Mouse (Mus musculus): ENCODE measurements around the gene Vwa3a. TPM values are rescaled to one million over a fixed set of nuclear protein-coding genes. Genes with fewer than 3 reads are reported as not detected.

The Vwa3a gene
- polyA plus RNA-seq (2014; fragmentation: Nextera tagmentation; extraction: Ambion mirVana) = 0.23 and 0.64 TPM in 2 replicates

DNA sequence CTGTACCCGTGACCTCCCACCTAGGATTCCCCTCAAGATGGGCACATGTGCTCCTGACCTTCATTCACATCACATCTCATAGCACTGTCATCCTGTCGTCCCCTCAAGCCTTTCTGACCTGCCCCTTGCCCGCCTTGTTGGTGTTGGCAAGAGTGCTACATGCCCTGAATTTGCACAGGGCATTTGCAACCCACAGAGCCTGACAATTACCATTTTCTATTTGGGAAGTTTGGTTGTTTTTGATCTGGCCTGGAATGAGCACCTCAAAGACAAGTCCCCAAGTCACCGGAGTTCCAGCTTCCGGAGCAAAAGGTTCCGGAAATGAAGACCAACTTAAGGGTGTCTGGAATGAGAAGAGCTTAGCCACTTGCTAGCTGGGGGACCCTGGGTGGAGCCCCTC lies at the start of gene Vwa3a:
Gene Vwa3a, plus strand, starts transcription at position 301 of the 400 bp plus-strand sequence.
- Histone ChIP-seq H3K4me1 (ENCODE audit: control insufficient read depth, insufficient read depth, low read length) (no peaks in the 10 kb centered on the region), H3K27ac (ENCODE audit: low read depth, low read length) (no peak within 1 kb of the TSS), H3K4me2 (ENCODE audit: low read depth) (no peak within 1 kb of the TSS), H3K9me3 (ENCODE audit: control insufficient read depth, low read length) (no peaks in the 10 kb centered on the region), H3K27me3 (ENCODE audit: control insufficient read depth, insufficient read depth, low read length) (no peaks in the 10 kb centered on the region), H3K4me3 (ENCODE audit: low read depth, low read length) (no peak within 1 kb of the TSS), H3K36me3 (ENCODE audit: control insufficient read depth, insufficient read depth, low read length) (no peaks in the 10 kb centered on the region), H3K9ac (ENCODE audit: low read length) (no peak within 1 kb of the TSS)
- ATAC-seq (ENCODE audit: insufficient read depth, low FRiP score, low TSS enrichment) (no peak), DNase-seq (ENCODE audit: low spot score) (no peak)
- WGBS = 76% methylated on average over 6 of the region's 6 CpGs

DNA sequence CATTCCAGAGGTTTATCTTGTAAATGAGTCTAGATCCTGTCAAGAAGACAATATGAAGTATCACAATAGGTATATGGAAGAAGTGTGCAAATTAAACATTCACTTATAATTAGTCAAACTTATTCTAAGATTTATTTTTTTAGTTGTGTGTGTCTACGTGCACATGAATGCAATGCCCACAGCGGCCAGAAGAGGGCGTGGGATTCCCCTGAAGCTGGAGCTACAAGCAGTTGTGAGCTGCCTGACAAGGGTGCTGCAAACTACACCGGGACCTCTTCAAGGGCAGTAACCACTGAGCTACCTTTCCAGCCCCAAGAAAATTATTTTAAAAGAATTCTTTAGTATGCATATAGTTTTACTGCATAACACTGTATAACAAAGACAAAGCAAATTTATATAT lies 48.5 kb upstream of the Vwa3a start:
- Histone ChIP-seq H3K9me3 (ENCODE audit: control insufficient read depth, low read length) (no peaks in the 10 kb centered on the region), H3K9ac (ENCODE audit: low read length) (no peak overlapping the region), H3K4me2 (ENCODE audit: low read depth) (no peak overlapping the region), H3K27me3 (ENCODE audit: control insufficient read depth, insufficient read depth, low read length) (no peaks in the 10 kb centered on the region), H3K4me1 (ENCODE audit: control insufficient read depth, insufficient read depth, low read length) (no peaks in the 10 kb centered on the region), H3K4me3 (ENCODE audit: low read depth, low read length) (no peak overlapping the region), H3K36me3 (ENCODE audit: control insufficient read depth, insufficient read depth, low read length) (no peaks in the 10 kb centered on the region), H3K27ac (ENCODE audit: low read depth, low read length) (no peak overlapping the region)
- DNase-seq (ENCODE audit: low spot score) (no peak), ATAC-seq (ENCODE audit: insufficient read depth, low FRiP score, low TSS enrichment) (no peak)
- 72% methylated on average over 4 of the region's 4 CpGs for WGBS

DNA sequence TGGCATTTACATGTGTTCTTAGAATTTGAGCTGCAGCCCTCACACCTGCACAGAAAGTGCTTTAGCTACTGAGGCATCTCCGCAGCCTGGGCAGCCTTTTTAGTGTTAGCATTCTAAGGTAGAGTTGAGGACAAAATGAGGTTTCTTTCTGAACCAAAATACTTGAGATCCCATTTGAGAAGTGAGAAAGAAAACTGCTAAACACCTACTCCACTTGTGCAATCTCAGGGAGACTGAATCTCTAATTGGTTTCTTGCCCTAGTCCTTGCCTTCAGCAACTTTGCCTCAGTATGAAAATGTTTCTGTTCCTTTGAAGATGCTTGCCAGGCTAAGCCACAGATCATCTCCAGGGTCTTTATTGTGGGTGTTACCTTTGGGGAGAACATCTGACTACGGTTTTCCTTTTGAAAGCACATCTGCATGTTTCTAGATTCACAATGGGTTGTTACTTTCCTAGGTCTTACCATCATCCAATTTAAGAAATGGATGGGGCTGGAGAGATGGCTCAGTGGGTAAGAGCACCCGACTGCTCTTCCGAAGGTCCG lies 45.2 kb upstream of the Vwa3a start:
- 93% methylated on average over 5 of the region's 5 CpGs for WGBS
- no peak overlapping the region for H3K9ac ChIP-seq (ENCODE audit: low read length)
- H3K4me3 ChIP-seq (ENCODE audit: low read depth, low read length) = no peak overlapping the region
- no peak overlapping the region for H3K27ac ChIP-seq (ENCODE audit: low read depth, low read length)
- H3K9me3 ChIP-seq (ENCODE audit: control insufficient read depth, low read length) = no peaks in the 10 kb centered on the region
- H3K4me2 ChIP-seq (ENCODE audit: low read depth) = no peak overlapping the region
- H3K27me3 ChIP-seq (ENCODE audit: control insufficient read depth, insufficient read depth, low read length) = no peaks in the 10 kb centered on the region
- DNase-seq (ENCODE audit: low spot score) = no peak
- no peaks in the 10 kb centered on the region; the same call in 1 of the 2 replicates for H3K36me3 ChIP-seq (ENCODE audit: control insufficient read depth, insufficient read depth, low read length)
- H3K4me1 ChIP-seq (ENCODE audit: control insufficient read depth, insufficient read depth, low read length) = no peaks in the 10 kb centered on the region
- no peak for ATAC-seq (ENCODE audit: insufficient read depth, low FRiP score, low TSS enrichment)

DNA sequence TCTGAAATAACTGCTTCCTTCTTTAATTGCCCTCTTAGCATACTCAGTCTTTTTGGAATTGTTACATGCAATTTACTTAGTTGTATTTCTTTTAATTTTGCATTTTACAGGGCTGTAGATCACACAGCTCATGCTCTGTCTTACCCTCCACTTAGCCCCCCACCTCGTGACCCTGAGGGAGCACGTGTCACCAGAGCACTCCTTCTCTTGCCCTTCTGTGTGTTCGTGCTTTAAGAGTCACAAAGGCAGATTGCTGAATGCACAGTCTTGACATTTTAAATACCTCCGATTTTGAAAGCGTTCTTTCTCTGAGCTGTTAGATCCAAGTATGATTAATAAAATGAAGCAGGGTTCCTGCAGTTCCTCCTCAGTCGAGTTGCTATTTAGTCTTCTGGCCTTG lies 43.9 kb upstream of the Vwa3a start:
- Histone ChIP-seq H3K27me3 (ENCODE audit: control insufficient read depth, insufficient read depth, low read length) (no peaks in the 10 kb centered on the region), H3K9me3 (ENCODE audit: control insufficient read depth, low read length) (no peaks in the 10 kb centered on the region), H3K4me2 (ENCODE audit: low read depth) (no peak overlapping the region), H3K36me3 (ENCODE audit: control insufficient read depth, insufficient read depth, low read length) (no peaks in the 10 kb centered on the region; the same call in 1 of the 2 replicates), H3K4me1 (ENCODE audit: control insufficient read depth, insufficient read depth, low read length) (no peaks in the 10 kb centered on the region), H3K27ac (ENCODE audit: low read depth, low read length) (no peak overlapping the region), H3K9ac (ENCODE audit: low read length) (no peak overlapping the region), H3K4me3 (ENCODE audit: low read depth, low read length) (no peak overlapping the region)
- ATAC-seq (ENCODE audit: insufficient read depth, low FRiP score, low TSS enrichment) = no peak
- WGBS = 20% methylated on average over 6 of the region's 6 CpGs
- DNase-seq (ENCODE audit: low spot score) = no peak

DNA sequence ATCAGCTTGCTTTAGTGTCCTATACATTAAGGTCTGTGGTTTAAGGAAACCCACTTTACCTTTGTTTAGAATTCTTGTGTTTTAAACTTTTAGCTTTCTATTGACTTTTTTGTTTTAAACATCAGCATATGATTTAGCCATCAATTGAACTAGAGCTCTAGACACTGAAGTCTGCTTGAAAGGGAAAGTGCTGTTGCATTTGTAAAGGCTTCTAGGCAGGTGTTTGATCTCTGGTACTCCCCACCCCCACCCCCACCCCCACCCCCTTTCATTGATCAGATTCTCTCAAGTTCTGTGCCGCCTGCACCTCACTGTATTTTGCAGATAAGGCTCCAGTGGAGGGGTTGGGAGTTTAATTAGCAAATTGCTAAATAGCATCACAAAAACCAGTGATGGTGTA lies 43.5 kb upstream of the Vwa3a start:
- no peak overlapping the region for H3K9ac ChIP-seq (ENCODE audit: low read length)
- ATAC-seq (ENCODE audit: insufficient read depth, low FRiP score, low TSS enrichment) = no peak
- 65% methylated on average over 1 of the region's 1 CpGs for WGBS

DNA sequence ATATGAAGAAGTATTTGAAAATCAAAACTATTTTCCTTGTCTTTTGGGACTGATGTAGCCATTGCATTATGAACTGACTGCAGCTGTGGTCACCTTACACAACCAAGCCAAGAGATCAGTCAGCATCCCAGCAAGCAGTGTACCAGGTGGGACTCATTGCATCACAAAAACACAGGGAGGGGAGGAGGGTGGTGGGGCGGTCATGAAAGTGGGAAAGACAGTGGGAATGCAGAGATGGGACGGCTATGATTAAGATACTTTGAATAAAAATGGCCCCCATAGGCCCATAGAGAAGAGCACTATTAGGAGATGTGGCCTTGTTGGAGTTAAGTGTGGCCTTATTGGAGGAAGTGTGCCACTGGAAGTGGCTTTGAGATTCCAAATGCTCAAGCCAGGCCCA lies 42.8 kb upstream of the Vwa3a start:
- ATAC-seq (ENCODE audit: insufficient read depth, low FRiP score, low TSS enrichment) = no peak
- no peak for DNase-seq (ENCODE audit: low spot score)

More for the DNA sequence above, 43.5 kb upstream of the Vwa3a start:
- no peak for DNase-seq (ENCODE audit: low spot score)
- Histone ChIP-seq H3K4me1 (ENCODE audit: control insufficient read depth, insufficient read depth, low read length) (no peaks in the 10 kb centered on the region), H3K27ac (ENCODE audit: low read depth, low read length) (no peak overlapping the region), H3K4me2 (ENCODE audit: low read depth) (no peak overlapping the region), H3K4me3 (ENCODE audit: low read depth, low read length) (no peak overlapping the region), H3K9me3 (ENCODE audit: control insufficient read depth, low read length) (no peaks in the 10 kb centered on the region), H3K27me3 (ENCODE audit: control insufficient read depth, insufficient read depth, low read length) (no peaks in the 10 kb centered on the region), H3K36me3 (ENCODE audit: control insufficient read depth, insufficient read depth, low read length) (no peaks in the 10 kb centered on the region; the same call in 1 of the 2 replicates)

DNA sequence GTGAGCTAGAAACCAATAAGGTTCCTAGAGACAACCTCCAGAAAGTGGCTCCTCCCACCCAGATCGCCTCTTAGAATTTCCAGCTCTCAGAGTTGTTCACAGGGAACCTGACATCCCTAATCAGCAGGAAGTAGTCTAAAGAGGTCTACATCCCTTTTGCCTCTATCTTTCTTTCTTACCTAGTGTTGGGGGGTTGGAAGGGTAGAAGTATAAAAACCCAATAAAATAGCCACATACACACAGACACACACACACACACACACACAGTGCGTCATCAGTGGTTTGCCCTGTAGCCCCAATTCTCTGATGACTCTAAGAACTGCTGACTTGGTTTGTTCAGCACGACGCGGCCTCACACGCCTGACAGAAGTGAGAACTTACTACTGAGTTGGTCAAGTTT lies 39.5 kb upstream of the Vwa3a start:
- Histone ChIP-seq H3K9ac (ENCODE audit: low read length) (no peak overlapping the region), H3K4me2 (ENCODE audit: low read depth) (no peak overlapping the region), H3K36me3 (ENCODE audit: control insufficient read depth, insufficient read depth, low read length) (no peaks in the 10 kb centered on the region; the same call in 1 of the 2 replicates), H3K27me3 (ENCODE audit: control insufficient read depth, insufficient read depth, low read length) (no peaks in the 10 kb centered on the region), H3K4me3 (ENCODE audit: low read depth, low read length) (no peak overlapping the region), H3K4me1 (ENCODE audit: control insufficient read depth, insufficient read depth, low read length) (no peaks in the 10 kb centered on the region), H3K27ac (ENCODE audit: low read depth, low read length) (no peak overlapping the region), H3K9me3 (ENCODE audit: control insufficient read depth, low read length) (no peaks in the 10 kb centered on the region)
- WGBS = 94% methylated on average over 6 of the region's 6 CpGs
- ATAC-seq (ENCODE audit: insufficient read depth, low FRiP score, low TSS enrichment) (no peak), DNase-seq (ENCODE audit: low spot score) (no peak)

More for the DNA sequence above, 42.8 kb upstream of the Vwa3a start:
- no peak overlapping the region for H3K27ac ChIP-seq (ENCODE audit: low read depth, low read length)
- H3K4me2 ChIP-seq (ENCODE audit: low read depth) = no peak overlapping the region
- H3K9me3 ChIP-seq (ENCODE audit: control insufficient read depth, low read length) = no peaks in the 10 kb centered on the region
- no peak overlapping the region for H3K9ac ChIP-seq (ENCODE audit: low read length)
- H3K36me3 ChIP-seq (ENCODE audit: control insufficient read depth, insufficient read depth, low read length) = no peaks in the 10 kb centered on the region; the same call in 1 of the 2 replicates
- H3K4me1 ChIP-seq (ENCODE audit: control insufficient read depth, insufficient read depth, low read length) = no peaks in the 10 kb centered on the region
- no peaks in the 10 kb centered on the region for H3K27me3 ChIP-seq (ENCODE audit: control insufficient read depth, insufficient read depth, low read length)
- no peak overlapping the region for H3K4me3 ChIP-seq (ENCODE audit: low read depth, low read length)
- WGBS = 80% methylated on average over 2 of the region's 2 CpGs

DNA sequence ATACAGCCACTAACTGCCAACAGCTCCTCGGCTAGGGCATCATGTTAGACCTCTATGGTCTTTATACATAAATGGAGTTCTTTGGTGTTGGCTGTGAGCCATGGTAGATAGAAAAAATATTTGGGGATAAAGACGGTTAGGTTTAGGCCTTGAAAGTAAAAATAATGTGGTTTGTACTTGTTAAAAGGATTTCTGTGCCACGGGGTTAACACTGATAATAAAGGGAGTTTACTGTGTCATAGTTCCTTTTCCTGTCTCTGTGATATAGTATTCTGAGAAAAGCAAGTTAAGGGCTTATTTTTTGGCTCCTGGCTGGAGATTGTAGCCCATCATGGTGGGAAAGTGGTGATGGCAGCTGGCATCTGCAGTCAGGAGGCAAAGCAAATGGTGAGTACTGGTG lies 35.2 kb upstream of the Vwa3a start:
- H3K4me3 ChIP-seq (ENCODE audit: low read depth, low read length) = no peak overlapping the region
- no peak for ATAC-seq (ENCODE audit: insufficient read depth, low FRiP score, low TSS enrichment)
- DNase-seq (ENCODE audit: low spot score) = no peak
- H3K27me3 ChIP-seq (ENCODE audit: control insufficient read depth, insufficient read depth, low read length) = no peaks in the 10 kb centered on the region
- H3K9me3 ChIP-seq (ENCODE audit: control insufficient read depth, low read length) = no peaks in the 10 kb centered on the region
- no peaks in the 10 kb centered on the region for H3K36me3 ChIP-seq (ENCODE audit: control insufficient read depth, insufficient read depth, low read length)
- H3K4me1 ChIP-seq (ENCODE audit: control insufficient read depth, insufficient read depth, low read length) = no peaks in the 10 kb centered on the region
- no peak overlapping the region for H3K9ac ChIP-seq (ENCODE audit: low read length)
- no peak overlapping the region for H3K27ac ChIP-seq (ENCODE audit: low read depth, low read length)
- H3K4me2 ChIP-seq (ENCODE audit: low read depth) = no peak overlapping the region
- WGBS = 92% methylated on average over 3 of the region's 3 CpGs

DNA sequence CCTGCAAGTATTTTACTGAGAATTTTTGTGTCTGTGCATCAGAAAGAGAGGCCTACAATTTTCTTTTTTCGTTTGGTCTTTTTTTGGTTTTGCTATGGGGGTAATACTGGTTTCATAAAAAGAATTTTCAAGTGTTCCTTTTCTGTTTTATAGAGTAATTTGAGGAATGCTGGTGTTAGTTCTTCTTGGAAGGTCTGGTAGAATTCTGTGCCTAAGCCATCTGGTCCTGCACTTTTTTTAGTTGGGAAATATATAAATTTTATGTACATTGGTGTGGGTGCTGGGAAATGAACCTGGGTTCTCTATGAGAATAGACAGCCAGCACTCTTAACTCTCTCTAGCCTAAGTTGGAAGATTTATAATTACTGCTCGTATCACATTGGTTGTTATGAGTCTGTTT lies 27.0 kb upstream of the Vwa3a start:
- Histone ChIP-seq H3K4me1 (ENCODE audit: control insufficient read depth, insufficient read depth, low read length) (no peaks in the 10 kb centered on the region), H3K27me3 (ENCODE audit: control insufficient read depth, insufficient read depth, low read length) (no peaks in the 10 kb centered on the region), H3K27ac (ENCODE audit: low read depth, low read length) (no peak overlapping the region), H3K9me3 (ENCODE audit: control insufficient read depth, low read length) (no peaks in the 10 kb centered on the region), H3K36me3 (ENCODE audit: control insufficient read depth, insufficient read depth, low read length) (no peaks in the 10 kb centered on the region), H3K4me3 (ENCODE audit: low read depth, low read length) (no peak overlapping the region), H3K4me2 (ENCODE audit: low read depth) (no peak overlapping the region), H3K9ac (ENCODE audit: low read length) (no peak overlapping the region)
- 96% methylated on average over 2 of the region's 2 CpGs for WGBS
- no peak for DNase-seq (ENCODE audit: low spot score)
- no peak for ATAC-seq (ENCODE audit: insufficient read depth, low FRiP score, low TSS enrichment)

All from neural tube, embryonic 11.5 days (tissue).